Mouse (Mus musculus) ES-E14 (cell line): ENCODE data around the gene Mrpl24. TPM values are rescaled to one million over a fixed set of nuclear protein-coding genes. Genes with fewer than 3 reads are reported as not detected.

Experiments used
- DNase-seq: peaks from one replicate; pipeline ENCODE4 v3.0.0-alpha.2; 2013; ENCODE audit warnings: low read depth, low spot score
- H3K27ac ChIP-seq: 2 replicates; pipeline ENCODE4 v1.5.1; 2012; ENCODE audit warnings: low read depth, mild to moderate bottlenecking, low read length, moderate library complexity, mixed read lengths; ENCODE audit not compliant: poor library complexity, insufficient read depth, severe bottlenecking
- H3K36me3 ChIP-seq: 2 replicates; pipeline ENCODE4 v1.6.1; 2012; ENCODE audit warnings: mild to moderate bottlenecking, low read length, moderate library complexity, mixed read lengths; ENCODE audit not compliant: control insufficient read depth, poor library complexity, insufficient read depth, severe bottlenecking
- H3K4me1 ChIP-seq, 2 experiments: fragments of 150-350 bp in 1 of 2; sonication (generic) in 1 of 2; 2 replicates each; pipeline ENCODE4 v1.6.1; 2012; ENCODE audit warnings: low read length in 2 of 2, mild to moderate bottlenecking in 1 of 2, mixed read lengths in 1 of 2; ENCODE audit not compliant: control insufficient read depth in 2 of 2, insufficient read depth in 2 of 2, poor library complexity in 1 of 2
- H3K4me3 ChIP-seq, 2 experiments: fragments of 150-350 bp in 1 of 2; sonication (generic) in 1 of 2; 2 replicates each; pipeline ENCODE4 v1.5.1; 2012; ENCODE audit warnings: low read length in 2 of 2, low read depth in 1 of 2, mild to moderate bottlenecking in 1 of 2, mixed read lengths in 1 of 2; ENCODE audit not compliant: insufficient read depth in 1 of 2, poor library complexity in 1 of 2, severe bottlenecking in 1 of 2
- H3K9ac ChIP-seq: 2 replicates; pipeline ENCODE4 v1.6.1; 2012; ENCODE audit warnings: low read depth, mild to moderate bottlenecking, low read length, mixed read lengths; ENCODE audit not compliant: poor library complexity, insufficient read depth, severe bottlenecking
- H3K9me3 ChIP-seq: fragments of 150-350 bp; sonication (generic); 2 replicates; pipeline ENCODE4 v1.6.1; 2012; ENCODE audit warnings: low read depth, mild to moderate bottlenecking, low read length; ENCODE audit not compliant: control insufficient read depth, insufficient read depth
- CHD2 ChIP-seq: IDR thresholded peaks from 2 replicates; pipeline ENCODE4 v1.6.1; 2014; ENCODE audit warnings: mild to moderate bottlenecking, low read depth, low read length, inconsistent platforms
- HCFC1 ChIP-seq: IDR thresholded peaks from 2 replicates; pipeline ENCODE4 v1.6.1; 2012; ENCODE audit warnings: low read length, inconsistent platforms, borderline replicate concordance; ENCODE audit not compliant: insufficient read depth
- MAFK ChIP-seq: IDR thresholded peaks from 2 replicates; pipeline ENCODE4 v1.6.1; 2014; ENCODE audit warnings: mild to moderate bottlenecking, low read depth, low read length, inconsistent platforms; ENCODE audit not compliant: insufficient read depth
- ZC3H11A ChIP-seq: IDR thresholded peaks from 2 replicates; pipeline ENCODE4 v1.6.1; 2012; ENCODE audit warnings: low read depth, mild to moderate bottlenecking, inconsistent platforms, low read length, borderline replicate concordance
- ZNF384 ChIP-seq: IDR thresholded peaks from 2 replicates; pipeline ENCODE4 v1.6.1; 2012; ENCODE audit warnings: low read depth, low read length, inconsistent platforms
- in situ Hi-C, 2 experiments: fragments of 600-800 bp; cut with MboI; formaldehyde crosslinking; loops; one replicate each; pipeline ENCODE4 v1.15.1; 2025; ENCODE audit warnings: low sequenced_read_pairs in 2 of 2, inconsistent platforms in 1 of 2; ENCODE audit not compliant: unreplicated experiment in 2 of 2
- total RNA-seq: library from RNA; depleted of rRNA; stranded (reverse); fragments of 300-350 nt; gene quantifications from 2 replicates; pipeline ENCODE4 v1.2.3, GENCODE M21; 2012

Gene Mrpl24
- total RNA-seq, 1 experiment: 154 TPM

- H3K4me3 ChIP-seq: peak within 1 kb of the TSS; percentile 72 to 88
- in situ Hi-C loops: no loop called here
- peak within 1 kb of the TSS; percentile 99 for H3K9ac ChIP-seq
- peaks cover 32% of the 10 kb centered on the region for H3K36me3 ChIP-seq
- peak; percentile 95 for DNase-seq
- H3K9me3 ChIP-seq: no peaks in the 10 kb centered on the region
- H3K27ac ChIP-seq: peak within 1 kb of the TSS; percentile 82
- TF ChIP-seq ZC3H11A: no peak
- TF ChIP-seq ZNF384: no peak
- TF ChIP-seq HCFC1: peak; percentile 85
- TF ChIP-seq CHD2: no peak
- TF ChIP-seq MAFK: no peak
- H3K4me1 ChIP-seq: peaks cover 2 to 5% of the 10 kb centered on the region in 2 experiments; a peak in 3 of 4 replicates
Observed at GRCm38 (mm10) chr3:87930078-87930795, 10.9 kb downstream of the Mrpl24 start, which contains the start of the genes Isg20l2 and Rrnad1. Gene Isg20l2, plus strand, starts transcription at chr3:87930314. Gene Rrnad1, minus strand, starts transcription at chr3:87930717.

GRCm38 (mm10) chr3:87934026-87934425 lies 14.7 kb downstream of the Mrpl24 start:
- no peak for DNase-seq
- Histone ChIP-seq H3K36me3 (peaks cover 43% of the 10 kb centered on the region), H3K9ac (no peak overlapping the region), H3K4me1 (peaks cover 2 to 9% of the 10 kb centered on the region in 2 experiments; a peak in 3 of 4 replicates), H3K4me3 (no peak overlapping the region), H3K27ac (no peak overlapping the region), H3K9me3 (no peaks in the 10 kb centered on the region)
- no peak for TF ChIP-seq ZC3H11A
- no peak for TF ChIP-seq ZNF384
- no peak for TF ChIP-seq MAFK
- TF ChIP-seq CHD2: no peak
- TF ChIP-seq HCFC1: no peak
- in situ Hi-C loops: no loop called here

GRCm38 (mm10) chr3:87934501-87934900 lies 15.2 kb downstream of the Mrpl24 start:
- H3K9ac ChIP-seq: no peak overlapping the region
- in situ Hi-C loops: no loop called here
- TF ChIP-seq HCFC1 (no peak), ZC3H11A (no peak), CHD2 (no peak), ZNF384 (no peak), MAFK (no peak)
- H3K4me3 ChIP-seq: no peak overlapping the region
- peaks cover 2 to 9% of the 10 kb centered on the region in 2 experiments; a peak in 3 of 4 replicates for H3K4me1 ChIP-seq
- no peak overlapping the region for H3K27ac ChIP-seq
- H3K36me3 ChIP-seq: peaks cover 47% of the 10 kb centered on the region
- DNase-seq: no peak
- no peaks in the 10 kb centered on the region for H3K9me3 ChIP-seq

GRCm38 (mm10) chr3:87935201-87935600 lies 15.9 kb downstream of the Mrpl24 start:
- Histone ChIP-seq H3K4me1 (peaks cover 2 to 9% of the 10 kb centered on the region in 2 experiments; a peak in 3 of 4 replicates), H3K9ac (no peak overlapping the region), H3K4me3 (no peak overlapping the region), H3K27ac (no peak overlapping the region), H3K36me3 (peaks cover 50% of the 10 kb centered on the region), H3K9me3 (no peaks in the 10 kb centered on the region)
- in situ Hi-C loops: loop anchor here in 1 of 2 experiments (5.0 kb wide), 1 partner anchor 52 kb away; no protein-coding TSS in a partner anchor
- no peak for DNase-seq
- no peak for TF ChIP-seq ZNF384
- no peak for TF ChIP-seq HCFC1
- TF ChIP-seq ZC3H11A: no peak
- TF ChIP-seq CHD2: no peak
- TF ChIP-seq MAFK: no peak
